Mouse (Mus musculus): ENCODE results near the gene Slc6a6.

DNA sequence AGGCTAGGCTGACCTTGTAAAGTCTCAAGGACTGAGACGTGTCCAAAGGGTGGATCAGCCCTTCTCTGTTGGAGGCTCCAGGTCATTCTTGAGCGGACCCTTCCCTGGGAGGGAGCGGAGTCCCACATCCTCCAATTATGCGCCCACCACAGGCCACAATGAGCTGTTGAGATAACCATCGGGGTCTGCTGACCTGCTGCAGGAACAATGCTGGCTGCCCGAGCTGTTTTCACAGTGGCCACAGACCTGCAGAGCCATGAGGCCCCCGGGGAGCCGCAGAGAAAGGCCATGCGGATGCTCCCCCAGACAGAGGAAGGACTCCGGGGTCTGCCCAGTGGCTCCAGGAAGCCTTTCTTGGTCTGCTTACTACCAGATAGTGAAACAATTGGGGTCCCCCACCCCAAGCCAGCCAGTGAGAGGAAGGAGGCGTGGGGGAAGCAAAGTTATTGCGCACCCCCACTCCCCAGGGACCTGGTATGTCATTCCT is 37.4 kb downstream of the Slc6a6 start:
- no peak for TF ChIP-seq POLR2A (IDR thresholded peaks at IDR 0.05; ENCODE audit: insufficient read length, low read depth)
- no peak for TF ChIP-seq MAX (IDR thresholded peaks at IDR 0.05; ENCODE audit: low read depth)
- TF ChIP-seq POLR2AphosphoS2 (IDR thresholded peaks at IDR 0.05; ENCODE audit: insufficient read length, low read depth), result no peak

Data from myocyte (in vitro differentiated cells).